Mouse (Mus musculus) CD4-positive, CD25-positive, alpha-beta regulatory T cell, adult 2 months (primary cell): ENCODE results near the gene Fxr1.
"Not testable (repeated sequence)": the region's sequence is repeated elsewhere in the genome, so short reads cannot be mapped to it uniquely, and the experiment has no call there.

Experiments used
- DNase-seq: peaks from one replicate; pipeline ENCODE4 v3.0.0-alpha.2; 2012; ENCODE audit warnings: low read depth, low spot score

Fxr1 gene

DNA sequence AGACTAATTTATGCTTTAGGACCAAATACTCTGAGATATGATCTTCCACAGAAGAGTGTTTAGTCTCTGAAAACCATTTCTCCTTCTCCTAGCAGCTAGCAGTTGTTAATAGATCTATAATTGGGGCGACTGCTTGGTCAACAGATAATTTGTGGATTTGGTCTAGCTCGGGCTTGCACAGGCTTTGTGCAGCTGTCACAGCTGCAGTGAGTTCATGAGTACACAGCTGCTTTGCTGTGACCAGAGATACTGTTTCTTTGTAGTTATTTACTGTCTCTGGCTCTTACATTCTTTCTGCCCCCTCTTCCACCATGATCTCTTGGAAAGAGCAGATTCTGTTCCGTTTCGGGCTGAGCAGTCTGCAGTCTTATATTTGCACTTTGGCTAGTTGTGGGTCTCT lies 22.2 kb downstream of the Fxr1 start:
- DNase-seq: no peak

DNA sequence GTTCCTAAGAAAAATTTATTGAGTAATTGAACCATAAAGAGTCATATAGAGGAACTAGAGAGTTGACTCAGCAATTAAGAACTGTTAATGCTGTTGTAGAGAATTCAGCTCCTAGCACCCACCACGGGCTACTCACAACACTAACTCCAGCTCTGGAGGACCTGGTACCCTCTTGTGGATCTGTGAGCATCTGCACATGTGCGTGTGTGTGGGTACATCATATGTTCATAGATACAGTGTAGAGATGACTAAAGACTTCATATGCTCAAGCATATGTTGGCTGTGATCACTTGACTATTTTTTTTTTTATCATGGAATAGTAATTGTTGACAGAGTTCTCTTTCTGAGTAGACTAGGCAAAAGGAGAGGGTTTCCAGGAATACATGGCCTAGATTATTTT lies 42.6 kb downstream of the Fxr1 start:
- no peak for DNase-seq

DNA sequence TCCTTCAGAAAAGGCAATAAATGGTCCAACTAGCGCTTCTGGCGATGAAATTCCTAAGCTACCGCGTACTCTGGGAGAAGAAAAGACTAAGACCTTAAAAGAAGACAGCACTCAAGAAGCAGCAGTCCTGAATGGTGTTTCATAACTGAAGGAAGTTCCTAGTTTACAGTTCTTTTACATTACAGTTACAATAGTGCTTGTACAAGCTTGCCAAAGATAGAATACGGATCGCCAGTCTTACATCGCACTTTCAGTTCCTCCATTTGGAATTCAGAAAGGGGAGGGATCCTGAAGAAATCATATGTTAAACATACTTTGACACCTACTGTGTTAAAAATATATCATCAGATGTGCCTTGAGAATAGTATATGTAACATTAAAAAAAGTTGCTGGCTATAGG lies 49.2 kb downstream of the Fxr1 start:
- not testable (repeated sequence) for DNase-seq

DNA sequence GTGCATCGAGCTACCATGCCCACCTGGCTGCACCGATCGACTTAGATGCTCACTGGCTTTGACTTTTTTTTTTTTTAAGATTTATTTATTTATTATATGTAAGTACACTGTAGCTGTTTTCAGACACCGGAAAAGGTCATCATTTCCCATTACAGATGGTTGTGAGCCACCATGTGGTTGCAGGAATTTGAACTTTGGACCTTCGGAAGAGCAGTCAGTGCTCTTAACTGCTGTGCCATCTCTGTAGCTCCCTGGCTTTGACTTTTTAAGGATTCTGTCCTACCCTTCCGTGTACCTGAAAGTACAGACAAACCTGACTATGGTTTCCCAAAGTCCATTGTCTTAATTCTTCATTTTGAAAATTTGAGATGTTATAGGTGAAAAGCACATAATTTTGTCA lies 53.0 kb downstream of the Fxr1 start:
- DNase-seq: no peak

DNA sequence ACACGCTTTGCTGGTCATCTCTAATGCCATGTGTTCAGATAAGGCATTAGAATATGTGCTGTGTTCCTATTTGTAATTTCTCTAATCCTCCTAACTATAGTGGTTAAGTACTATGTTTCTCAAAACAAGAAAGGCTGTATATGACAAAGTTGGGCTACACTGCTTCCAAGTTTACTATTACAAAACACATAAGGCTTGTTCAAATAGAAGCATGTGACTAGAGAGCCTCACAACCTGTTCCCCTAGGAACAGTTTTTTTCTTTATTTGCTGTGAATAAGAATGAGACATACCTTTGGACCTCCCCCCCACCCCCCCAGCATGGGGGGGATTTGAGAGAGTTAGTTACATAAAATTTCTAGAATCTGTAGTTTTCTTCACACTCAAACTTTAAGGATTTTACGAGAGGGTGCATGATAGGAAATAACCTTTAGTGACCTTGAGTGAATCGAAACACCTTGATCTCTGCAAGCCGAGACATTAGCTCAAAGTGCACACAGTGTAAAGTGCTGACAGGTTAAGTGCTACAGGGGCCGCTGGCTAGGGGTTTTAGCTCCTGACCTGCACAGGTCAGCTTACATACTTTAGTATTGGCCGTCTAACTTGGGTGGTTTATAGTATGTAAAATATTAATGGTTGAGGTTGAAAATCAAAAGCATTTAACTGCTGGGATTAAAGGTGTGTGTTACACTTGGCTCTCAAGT lies 56.5 kb downstream of the Fxr1 start:
- no peak for DNase-seq

DNA sequence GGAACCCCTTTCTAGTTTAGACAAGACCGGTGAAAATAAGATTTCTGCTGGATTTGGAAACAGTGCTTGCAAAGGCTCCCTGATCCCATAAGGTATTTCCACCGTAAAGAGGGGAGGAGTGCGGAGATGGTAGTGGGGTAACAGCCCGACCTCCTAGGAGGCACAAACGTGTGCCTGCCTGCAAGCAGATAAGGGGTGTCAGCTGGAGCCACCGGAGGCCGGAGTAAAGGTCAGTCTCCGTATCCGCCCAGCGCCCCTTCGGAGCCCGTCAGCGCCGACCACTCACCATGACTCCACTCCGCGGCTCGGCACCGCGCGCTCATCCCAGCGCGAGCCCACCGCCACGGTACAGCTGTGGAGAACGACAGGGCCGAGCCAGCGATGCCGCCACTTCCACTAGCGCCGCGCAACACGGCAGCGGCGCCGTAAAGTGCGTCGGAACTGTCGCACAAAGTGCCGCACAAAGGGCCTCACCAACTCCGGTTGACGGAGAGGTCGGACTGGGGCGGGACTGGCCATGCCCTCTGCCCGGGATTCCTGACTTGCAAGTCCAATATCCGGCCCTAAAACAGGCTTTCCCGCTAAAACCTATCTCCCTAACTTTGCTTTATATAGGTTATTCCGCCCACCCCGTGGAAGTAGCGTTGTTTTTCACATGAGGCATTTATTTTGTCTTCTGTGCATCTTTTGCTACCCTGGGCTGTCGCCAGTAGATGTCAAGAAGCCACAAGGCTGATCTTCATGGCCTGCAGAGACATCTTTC lies 61.3 kb downstream of the Fxr1 start, which contains the start of gene Dnajc19:
Gene Dnajc19 (minus strand): TSS at position 422 of the 763 bp plus-strand sequence.
- DNase-seq: peak; percentile 93

DNA sequence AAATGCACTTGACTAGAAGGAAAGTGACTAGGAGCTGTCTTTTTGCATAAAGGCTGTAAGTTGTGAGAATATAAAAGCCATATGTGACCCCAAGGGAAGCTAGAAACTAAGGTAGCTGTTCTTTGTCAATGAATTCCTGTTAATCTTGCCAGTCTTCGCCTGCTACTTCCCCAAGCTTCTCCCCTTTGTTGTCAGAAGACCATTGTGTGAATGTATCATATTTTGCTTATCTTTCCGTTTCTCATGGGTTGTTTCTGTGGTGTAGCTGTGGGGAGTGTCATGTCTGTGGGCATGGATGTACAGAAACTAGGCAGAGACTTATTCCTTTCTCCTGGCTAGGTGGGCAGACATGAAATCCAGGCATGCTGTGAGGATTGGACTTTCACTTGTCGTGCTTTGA lies 62.2 kb downstream of the Fxr1 start:
- DNase-seq: no peak

DNA sequence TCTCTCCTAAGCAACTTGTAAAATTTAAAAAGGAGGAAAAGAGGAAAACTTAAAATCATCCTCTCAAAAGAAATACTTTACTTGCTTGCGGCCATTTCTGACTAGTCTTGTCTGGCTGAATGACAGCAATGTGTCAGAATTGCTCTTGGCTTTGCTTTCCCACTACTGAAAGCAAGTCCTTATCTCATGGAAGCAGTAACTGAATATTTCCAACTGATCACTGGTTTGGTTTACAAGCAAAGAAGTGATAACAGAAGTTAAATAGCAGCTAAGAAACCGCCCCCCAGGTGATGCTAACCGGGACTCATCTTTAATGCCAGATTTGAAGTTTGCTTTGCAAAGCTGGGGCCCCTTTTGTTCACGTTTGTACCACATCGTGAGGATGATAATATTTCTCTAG lies 63.9 kb downstream of the Fxr1 start:
- DNase-seq: no peak

DNA sequence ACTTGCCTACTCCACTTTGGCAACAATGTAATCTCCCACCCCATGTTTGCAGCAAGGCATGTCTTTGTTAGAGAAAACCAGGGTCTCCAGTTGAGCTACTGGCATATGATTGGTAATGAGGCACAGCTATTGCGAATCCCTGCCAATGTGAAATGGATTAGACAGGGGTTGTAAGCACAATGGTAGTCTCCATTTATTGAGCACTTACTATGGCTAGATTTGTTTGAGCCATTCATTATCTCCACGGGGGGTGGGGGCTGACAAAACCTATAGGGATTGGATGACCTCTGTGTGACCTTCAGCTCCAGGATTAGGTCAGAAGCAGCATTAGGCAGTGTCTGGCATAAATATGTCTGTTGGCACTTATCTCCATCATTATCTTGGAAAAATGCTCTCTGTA lies 83.1 kb downstream of the Fxr1 start:
- DNase-seq: no peak

DNA sequence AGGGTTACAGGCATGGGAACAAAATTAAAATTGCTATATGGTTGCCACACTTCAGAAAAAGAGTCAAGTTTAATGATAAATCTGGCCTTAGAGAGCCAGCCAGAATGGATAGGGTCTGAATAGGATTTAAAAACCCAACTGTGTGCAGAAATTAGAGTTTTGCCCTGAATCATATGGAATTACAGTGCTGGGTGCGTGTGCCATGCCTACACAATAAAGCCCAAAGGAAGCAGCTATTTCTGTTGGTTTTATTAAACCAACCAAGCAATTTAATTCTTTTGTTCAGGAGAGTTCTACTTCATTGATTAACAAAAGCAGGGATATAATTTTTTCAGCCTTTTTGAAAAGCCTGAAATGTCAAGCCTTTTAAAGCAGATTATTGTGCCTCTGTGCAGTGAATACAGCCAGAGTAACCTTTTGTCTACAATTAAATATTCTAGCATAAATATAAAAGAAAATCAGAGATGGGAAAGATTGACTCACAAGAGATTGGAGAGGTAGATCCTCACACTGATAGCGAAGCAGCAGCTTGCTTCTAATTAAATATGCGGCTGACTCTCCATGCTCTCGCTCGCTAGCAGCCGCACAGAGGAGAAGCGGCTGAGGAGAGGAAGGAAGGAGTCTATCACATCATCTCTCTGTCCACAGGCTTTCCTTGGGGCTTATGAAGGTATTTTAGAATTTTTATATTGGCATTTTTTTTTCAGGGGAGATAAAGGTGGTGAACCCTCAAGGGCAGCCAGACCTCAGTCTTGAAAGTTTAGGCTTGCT lies 84.3 kb downstream of the Fxr1 start:
- no peak for DNase-seq

DNA sequence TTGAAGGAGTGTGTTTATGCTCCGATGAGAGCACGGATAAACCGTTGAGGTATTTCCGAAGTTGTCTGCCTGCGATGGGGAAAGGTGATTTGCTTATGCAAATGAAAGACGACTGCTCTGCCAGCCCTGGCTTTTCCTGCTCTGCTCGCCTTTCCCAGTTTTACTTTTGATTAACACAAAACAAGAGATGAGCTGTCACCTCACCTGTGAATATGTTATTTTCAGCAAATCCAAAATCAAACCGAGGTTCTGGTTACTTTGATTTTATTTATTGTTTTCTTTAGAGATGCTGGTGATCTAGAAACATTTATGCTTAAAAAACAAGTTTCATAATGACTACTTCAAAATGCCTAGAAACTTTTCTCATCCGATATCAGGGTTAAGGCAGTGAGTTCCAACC lies 86.7 kb downstream of the Fxr1 start:
- no peak for DNase-seq

DNA sequence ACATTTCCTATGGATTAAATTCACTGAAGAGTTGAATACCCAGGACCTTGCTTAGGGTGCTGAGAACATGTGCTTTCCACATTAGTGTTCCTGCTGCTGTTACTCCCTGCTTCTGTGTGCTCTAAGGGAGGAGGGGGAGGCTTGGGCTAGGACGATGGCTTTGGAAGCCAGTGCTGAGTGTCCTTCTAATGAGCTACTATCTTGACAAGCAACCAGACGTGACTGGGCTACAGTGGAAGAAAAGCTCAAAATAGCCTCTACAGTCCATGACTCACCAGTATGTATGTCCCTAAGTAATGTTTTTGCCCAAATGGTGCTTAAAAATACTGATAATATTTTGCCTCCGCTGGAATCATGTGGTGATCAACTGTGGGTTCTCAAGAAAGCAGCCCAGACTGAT lies 87.9 kb downstream of the Fxr1 start:
- DNase-seq: no peak

DNA sequence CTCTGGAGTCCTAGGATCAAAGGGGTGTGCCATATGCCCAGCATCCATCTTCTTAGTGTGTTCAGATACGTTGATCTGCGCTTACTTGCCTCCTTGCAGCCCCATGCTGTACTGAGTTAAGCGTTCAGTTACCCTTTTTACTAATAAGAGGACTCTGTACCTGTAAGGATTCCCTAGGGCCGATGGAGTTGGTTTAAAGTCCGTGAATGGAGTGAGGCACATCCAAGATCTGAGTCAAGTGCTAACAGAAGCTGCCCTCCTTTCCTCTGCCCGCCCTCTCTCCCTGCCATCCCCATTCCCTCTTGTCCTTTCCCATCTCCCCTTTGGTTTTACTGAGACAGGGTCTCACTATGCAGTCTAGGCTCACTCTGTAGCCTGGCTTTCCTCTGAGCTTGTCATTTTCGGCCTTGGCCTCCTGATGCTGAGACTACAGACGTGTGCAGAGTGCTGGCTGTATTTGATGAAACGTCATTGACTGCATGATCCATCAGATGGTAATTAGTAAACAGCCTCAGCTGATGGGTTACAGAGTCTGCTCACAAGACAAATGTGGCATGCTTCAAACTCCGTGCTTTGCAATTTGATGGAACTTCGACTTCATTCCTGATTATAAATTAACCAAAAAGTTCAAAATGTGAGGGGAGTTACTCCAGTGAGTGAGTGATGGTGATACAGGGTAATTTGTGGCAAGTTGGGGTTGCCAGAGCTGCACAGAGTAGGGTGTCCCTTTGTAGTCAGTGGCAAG lies 92.4 kb downstream of the Fxr1 start:
- DNase-seq: no peak

DNA sequence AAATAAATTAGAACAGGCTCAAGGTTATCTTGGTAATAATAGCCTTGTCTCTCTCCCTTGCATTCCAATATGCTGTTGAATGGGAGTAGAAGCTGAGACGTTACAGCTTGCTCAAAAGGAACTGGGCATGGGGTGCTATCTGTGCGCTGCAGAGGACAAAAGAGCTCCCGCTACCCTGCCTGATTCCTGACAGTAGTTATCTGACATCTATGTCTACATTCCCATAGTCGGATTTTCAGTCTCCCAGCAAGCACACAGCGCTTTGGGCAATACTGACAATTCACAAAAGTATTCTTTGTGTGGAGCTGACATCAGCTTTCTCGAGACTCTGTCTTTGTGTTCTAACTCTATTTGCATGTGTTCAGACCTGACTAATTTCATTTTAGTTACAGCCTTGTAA lies 96.1 kb downstream of the Fxr1 start:
- no peak for DNase-seq

DNA sequence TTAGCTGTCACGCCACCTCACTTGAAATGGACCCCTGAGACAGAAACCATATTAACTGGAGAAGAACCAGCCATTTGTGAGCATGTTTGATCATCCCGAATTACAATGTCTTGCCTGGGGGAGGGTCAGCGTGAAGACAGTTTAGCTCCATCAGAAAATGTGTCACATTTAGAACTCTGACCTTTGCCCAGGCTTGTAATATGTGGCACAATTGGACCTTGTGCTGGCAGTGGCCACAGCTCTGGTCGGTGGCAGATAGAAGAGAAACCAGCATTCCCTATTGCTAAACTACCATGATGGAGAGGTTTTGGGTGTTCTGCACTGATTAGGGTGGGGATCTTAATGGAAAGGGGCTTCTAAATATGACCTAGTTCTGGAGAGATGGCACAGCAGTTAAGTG lies 100.1 kb downstream of the Fxr1 start:
- no peak for DNase-seq
